Mouse (Mus musculus) brain, embryonic 14.5 days (tissue): Measurements from ENCODE around the gene Gna13. TPM values are rescaled to one million over a fixed set of nuclear protein-coding genes. Genes with fewer than 3 reads are reported as not detected.
"Not testable (repeated sequence)": the region's sequence is repeated elsewhere in the genome, so short reads cannot be mapped to it uniquely, and the experiment has no call there.

Experiments
- DNase-seq: peaks from one replicate; pipeline ENCODE4 v3.0.0-alpha.2; 2011; ENCODE audit warnings: low read depth
- CTCF ChIP-seq: fragments of 200-500 bp; IDR thresholded peaks from 2 replicates; pipeline ENCODE4 v1.5.1; 2012; ENCODE audit warnings: inconsistent platforms, mild to moderate bottlenecking, moderate library complexity, borderline replicate concordance; ENCODE audit not compliant: insufficient read depth, insufficient read length; ENCODE audit errors: extremely low read depth
- POLR2A ChIP-seq: fragments of 200-500 bp; IDR thresholded peaks from 2 replicates; pipeline ENCODE4 v1.6.1; 2012; ENCODE audit warnings: mild to moderate bottlenecking, inconsistent platforms, borderline replicate concordance; ENCODE audit not compliant: poor library complexity, insufficient read depth, insufficient read length, severe bottlenecking; ENCODE audit errors: extremely low read depth
- polyA plus RNA-seq: library from polyadenylated mRNA; depleted of rRNA; stranded (reverse); fragments of >200 nt; gene quantifications from 2 replicates; pipeline ENCODE4 v1.2.3, GENCODE M21; 2012

The Gna13 gene
- polyA plus RNA-seq, 1 experiment = 30.9 TPM

DNA sequence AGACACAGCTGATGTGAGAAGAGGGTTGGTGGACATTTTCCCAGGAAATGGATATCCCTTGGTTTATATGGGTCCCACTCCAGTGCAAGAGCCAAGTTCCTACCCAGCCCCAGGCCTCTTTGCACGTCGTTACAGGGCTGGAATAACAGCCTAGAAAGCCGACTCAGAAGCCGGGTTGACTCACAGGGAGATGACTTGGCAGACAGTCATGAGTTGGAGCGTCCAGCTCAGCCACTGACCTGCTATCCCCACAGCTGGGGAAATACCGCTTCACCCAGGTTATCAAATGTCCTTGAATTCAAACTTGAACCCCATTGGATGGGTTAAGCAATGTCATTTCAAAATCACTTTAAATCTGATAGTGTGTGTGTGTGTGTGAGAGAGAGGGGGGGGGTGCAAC lies 29.9 kb upstream of the Gna13 start:
- TF ChIP-seq CTCF (no peak), POLR2A (no peak)
- no peak for DNase-seq

DNA sequence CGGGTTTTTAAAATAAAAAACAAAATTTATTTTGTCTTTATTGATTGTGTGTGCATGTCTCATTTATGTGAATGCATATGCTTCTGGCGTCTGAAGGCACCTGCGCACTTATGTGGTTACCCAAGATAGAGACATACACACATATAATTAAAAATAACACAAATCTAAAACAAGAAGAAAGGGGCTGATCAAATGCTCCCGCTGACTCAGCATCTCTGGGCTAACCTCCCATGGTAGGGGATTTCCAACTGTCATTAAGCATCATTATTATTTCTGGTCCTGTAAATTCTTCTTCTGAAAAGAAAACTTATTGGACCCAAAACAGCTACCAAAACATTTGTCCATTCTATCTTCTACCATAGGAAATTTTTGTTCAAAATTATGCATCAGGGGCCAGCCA lies 27.9 kb upstream of the Gna13 start:
- TF ChIP-seq POLR2A (no peak), CTCF (no peak)
- DNase-seq = no peak

DNA sequence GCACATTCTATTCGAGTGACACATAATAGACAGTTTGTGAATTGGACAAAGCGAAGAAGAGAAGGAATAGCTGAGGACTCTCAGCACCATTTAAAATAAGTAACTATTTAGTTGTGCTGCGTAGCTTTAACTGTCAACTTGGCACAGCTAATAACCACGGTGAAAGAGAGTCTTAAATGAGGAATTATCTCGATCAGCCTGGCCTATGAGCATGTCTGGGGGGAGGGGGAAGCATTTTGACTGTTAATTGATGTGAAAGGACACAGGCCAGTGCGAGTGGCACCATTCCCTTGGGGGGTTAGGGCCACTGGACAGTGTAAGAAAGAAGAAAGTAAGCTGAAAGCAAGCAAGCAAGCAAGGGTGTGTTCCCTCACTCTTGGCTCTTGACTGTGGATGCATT lies 26.7 kb upstream of the Gna13 start:
- no peak for DNase-seq
- no peak for TF ChIP-seq CTCF

DNA sequence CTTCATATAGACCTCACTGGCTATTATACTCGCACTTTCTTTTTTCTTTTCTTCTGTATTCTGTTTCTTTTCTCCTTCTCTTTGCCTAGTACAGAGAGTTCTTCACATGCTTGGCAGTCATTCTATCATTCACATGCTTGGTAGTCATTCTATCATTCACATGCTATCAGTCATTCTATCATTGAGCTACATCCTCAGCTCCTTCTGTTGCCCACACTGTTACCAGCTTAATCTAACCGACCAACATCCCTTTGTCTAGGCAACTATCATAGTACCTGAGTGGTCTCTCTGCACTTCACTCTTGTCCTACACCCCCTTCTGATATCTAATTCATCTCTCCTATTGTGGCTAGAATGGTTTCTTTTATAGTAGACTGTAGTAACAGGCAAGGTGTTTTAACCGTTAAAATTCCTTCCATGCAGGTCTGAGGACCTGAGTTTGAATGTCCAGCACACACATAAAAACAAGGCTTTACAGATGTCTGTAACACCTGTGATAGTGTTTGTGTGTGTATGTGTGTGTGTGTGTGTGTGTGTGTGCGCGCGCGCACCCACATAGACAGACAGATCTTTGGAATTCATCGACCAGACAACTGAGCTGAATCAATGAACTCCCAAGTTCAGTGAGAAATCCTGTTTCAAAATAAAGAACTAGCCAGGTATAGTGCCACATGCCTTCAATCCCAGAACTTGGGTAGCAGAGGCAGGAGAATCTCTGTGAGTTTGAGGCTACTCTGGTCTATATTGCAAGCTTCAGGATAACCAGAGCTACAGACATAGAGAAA lies 23.3 kb upstream of the Gna13 start:
- DNase-seq = no peak
- TF ChIP-seq POLR2A (no peak), CTCF (no peak)

DNA sequence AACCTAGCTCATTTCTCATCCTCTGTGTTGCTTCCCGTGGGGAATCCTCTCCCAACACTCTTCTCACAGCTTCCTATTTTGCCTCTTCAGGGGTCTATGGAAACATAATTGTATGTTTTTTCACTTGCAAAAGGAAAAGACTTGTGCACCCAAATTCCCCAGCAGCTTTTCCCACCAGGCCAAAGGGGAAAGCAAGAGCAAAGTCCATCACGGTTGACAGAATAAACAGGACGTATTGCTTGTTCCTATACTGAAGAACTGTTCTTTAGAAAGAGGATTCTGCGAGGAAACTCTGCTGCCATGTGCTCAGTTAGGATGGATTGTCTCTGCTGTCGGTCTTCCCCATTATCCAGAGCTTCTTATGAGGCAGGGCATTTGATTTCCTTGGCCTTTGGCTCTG lies 22.1 kb upstream of the Gna13 start:
- no peak for DNase-seq
- TF ChIP-seq CTCF (no peak), POLR2A (no peak)

DNA sequence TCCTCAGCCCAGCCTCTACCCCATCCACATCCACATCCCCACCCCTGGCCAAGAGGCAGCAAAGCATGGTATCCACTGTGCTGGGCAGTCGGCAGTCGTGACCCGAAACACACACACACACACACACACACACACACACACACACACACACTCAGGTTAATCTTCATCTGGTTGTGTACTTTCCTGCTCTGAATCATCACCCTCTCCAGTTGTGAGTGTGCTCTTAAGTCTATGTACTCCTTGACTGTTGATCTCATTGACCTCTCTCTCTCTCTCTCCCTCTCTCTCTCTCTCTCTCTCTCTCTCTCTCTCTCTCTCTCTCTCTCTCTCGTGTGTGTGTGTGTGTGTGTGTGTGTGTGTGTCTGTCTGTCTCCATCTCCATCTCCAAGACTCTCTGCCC lies 20.0 kb upstream of the Gna13 start:
- DNase-seq = not testable (repeated sequence)

DNA sequence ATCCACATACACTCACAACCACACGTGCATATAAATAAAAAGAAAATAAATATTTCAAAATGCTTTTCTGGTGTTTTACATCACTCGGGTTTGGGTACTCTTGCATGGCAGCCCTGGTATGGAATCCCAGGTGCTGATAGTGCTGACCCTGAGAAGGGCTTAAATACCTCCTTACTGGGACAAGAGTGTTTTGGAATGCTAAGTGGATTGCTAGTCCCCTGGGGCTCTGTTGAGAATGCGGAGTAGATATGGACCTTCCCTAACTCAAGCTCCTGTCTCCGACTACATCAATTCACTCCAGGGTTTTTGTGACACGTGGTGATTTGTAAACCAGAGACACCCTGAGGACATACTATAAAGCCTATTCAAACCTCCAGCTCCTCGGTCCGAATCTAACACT lies 19.1 kb upstream of the Gna13 start:
- no peak for TF ChIP-seq POLR2A
- TF ChIP-seq CTCF = no peak
- DNase-seq = no peak

DNA sequence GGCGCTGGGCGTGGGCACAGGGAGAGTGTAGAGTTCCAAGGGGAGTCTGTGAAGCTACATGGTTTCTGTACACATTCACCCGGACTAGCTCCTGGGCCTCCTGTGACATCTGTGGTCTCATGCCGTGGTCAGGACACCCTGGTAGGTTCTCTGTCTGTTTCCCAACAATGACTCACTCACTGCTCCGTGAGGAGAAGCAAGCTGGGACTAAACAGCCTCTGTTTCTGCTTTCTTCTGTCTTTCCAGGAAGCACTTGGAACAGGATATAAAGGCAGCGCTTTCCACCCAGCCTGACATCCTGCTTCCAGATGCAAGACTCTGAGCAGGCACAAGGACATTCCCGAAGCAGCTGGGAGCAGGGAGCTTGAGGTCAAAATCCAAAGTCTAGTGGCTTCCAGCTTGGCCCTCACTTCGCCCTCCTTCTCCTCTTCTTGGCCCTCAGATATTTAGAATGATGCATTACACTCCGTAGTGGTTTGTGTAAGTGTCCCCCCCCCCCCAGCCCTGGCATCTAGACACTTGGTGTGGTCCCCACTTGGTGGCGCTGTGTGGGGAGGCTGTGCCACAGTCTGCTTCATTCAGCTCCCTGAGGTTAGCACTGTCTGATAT lies 18.5 kb upstream of the Gna13 start:
- no peak for DNase-seq
- no peak for TF ChIP-seq POLR2A
- peak; percentile 52 for TF ChIP-seq CTCF

DNA sequence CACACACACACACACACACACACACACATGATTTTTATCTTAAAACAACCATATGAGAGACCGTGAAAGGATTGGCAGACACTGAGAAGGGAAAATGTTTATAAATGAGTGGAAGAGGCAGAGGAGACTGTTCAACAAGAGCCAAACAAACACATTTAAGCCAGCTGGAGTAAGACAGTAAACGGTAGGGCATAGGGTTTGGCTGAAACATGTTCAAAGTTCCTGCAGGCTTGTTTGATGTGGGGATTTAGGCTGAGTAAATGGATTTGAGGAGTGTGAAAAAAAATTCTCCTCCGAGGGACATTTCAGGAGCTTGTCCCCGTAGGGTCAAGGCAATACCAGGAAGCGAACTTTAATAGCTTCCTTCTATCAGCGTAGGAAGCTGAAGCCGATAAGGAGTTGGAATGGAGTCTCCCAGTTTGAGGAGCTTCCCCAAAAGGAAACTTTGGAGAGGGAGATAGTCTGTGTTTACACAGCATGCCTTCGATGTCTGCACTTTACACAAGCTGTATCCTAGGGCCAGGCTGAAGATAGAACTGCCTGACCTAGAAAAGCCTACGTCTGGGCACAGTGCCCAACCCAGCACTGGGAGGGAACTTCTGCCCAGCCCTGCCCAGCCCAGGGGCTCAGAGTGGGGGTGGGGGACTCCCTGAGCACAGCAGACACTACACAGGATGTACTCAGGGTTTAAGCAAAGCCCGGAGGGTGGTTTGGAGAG lies 15.2 kb upstream of the Gna13 start:
- peak; percentile 87 for DNase-seq
- TF ChIP-seq POLR2A (no peak), CTCF (no peak)

DNA sequence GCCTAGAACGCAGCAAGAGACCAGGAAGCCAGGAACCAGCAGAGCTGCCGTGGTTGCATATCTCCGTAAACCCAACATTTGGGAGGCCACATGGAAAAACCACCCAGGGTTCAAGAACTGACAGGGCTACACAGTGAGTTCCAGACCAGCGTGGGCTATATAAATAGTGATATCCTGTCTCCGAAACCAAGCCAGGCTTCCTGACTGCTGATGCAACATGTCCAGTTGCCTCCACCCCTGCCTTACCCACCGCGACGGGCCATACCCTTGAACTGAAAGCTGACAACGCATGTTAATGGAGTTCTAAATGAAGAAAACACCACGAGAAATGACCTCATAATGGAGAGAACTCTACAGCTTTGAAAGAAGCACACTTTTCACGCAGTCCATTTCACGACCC lies 14.2 kb upstream of the Gna13 start:
- DNase-seq = no peak

DNA sequence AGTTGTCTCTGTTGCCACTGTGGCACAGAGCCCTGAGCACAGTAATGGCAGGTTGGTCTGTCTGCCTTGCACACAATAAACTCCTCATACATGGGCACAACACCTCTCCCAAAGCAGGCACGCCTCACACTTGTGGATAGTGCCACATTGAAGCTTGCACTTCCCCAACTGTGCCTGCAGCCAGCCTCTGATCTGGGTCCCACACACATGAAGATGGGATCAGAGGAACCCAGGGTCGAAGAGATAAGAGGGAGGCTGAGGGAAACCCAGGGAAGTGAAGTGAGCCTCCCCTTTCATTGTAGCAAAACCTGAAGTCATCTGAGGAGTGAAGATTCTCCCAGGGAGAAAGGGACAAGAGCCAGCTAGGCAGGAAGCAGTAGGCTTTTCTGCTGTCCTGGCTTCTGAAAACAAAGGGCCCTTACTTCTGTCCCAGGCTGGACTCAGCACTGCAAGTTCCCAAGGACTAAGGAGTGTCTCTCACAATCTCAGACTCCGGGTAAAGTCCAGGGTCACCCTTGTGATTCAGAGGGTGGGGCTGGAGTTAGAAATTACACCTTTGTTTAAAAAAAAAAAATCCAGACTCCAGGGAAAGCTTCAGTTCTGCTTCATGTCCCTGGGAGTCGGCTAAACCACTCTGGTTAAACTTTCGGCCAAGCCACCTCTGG lies 12.8 kb upstream of the Gna13 start:
- DNase-seq = no peak
- no peak for TF ChIP-seq POLR2A
- no peak for TF ChIP-seq CTCF

More for the DNA sequence above, 14.2 kb upstream of the Gna13 start:
- no peak for TF ChIP-seq CTCF
- TF ChIP-seq POLR2A = no peak
